Mouse (Mus musculus) bone marrow, adult 2 months (tissue): ENCODE measurements around the gene Astn1. TPM values are rescaled to one million over a fixed set of nuclear protein-coding genes. Genes with fewer than 3 reads are reported as not detected.

Source experiments
- H3K27ac ChIP-seq: fragments of 200-500 bp; 2 replicates; pipeline ENCODE4 v1.5.1; 2012; ENCODE audit warnings: low read depth, mild to moderate bottlenecking, control low read depth, inconsistent platforms, low read length; ENCODE audit not compliant: control insufficient read depth, poor library complexity, insufficient read depth
- H3K4me1 ChIP-seq: fragments of 200-500 bp; 2 replicates; pipeline ENCODE4 v1.6.1; 2011; ENCODE audit warnings: low read length; ENCODE audit not compliant: control insufficient read depth, insufficient read depth
- H3K4me3 ChIP-seq: fragments of 200-500 bp; replicated peaks from 2 replicates; pipeline ENCODE3; 2011; ENCODE audit warnings: mild to moderate bottlenecking, low read depth, low read length, control low read depth; ENCODE audit not compliant: control insufficient read depth
- CTCF ChIP-seq: fragments of 200-500 bp; IDR thresholded peaks from 2 replicates; pipeline ENCODE4 v1.5.1; 2011; ENCODE audit warnings: low read length, control low read depth; ENCODE audit not compliant: control insufficient read depth, insufficient read depth
- POLR2A ChIP-seq: fragments of 200-500 bp; IDR thresholded peaks from 2 replicates; pipeline ENCODE4 v1.6.1; 2011; ENCODE audit warnings: low read depth, mild to moderate bottlenecking, control low read depth, low read length, borderline replicate concordance; ENCODE audit not compliant: control insufficient read depth
- WGBS: fragments of 180-500 bp; shearing (Covaris S2); methylation state at CpG from one replicate; pipeline ENCODE4 v1.1.7; 2018; 5-methylcytosine and 5-hydroxymethylcytosine counted together
- polyA plus RNA-seq: library from polyadenylated mRNA; stranded (reverse); fragments of >200 nt; gene quantifications from 2 replicates; pipeline ENCODE4 v1.2.4, GENCODE M21; 2011; ENCODE audit warnings: low replicate concordance; ENCODE audit not compliant: missing spikeins, insufficient read depth, insufficient read length

The Astn1 gene
- polyA plus RNA-seq, 1 experiment: not detected

DNA sequence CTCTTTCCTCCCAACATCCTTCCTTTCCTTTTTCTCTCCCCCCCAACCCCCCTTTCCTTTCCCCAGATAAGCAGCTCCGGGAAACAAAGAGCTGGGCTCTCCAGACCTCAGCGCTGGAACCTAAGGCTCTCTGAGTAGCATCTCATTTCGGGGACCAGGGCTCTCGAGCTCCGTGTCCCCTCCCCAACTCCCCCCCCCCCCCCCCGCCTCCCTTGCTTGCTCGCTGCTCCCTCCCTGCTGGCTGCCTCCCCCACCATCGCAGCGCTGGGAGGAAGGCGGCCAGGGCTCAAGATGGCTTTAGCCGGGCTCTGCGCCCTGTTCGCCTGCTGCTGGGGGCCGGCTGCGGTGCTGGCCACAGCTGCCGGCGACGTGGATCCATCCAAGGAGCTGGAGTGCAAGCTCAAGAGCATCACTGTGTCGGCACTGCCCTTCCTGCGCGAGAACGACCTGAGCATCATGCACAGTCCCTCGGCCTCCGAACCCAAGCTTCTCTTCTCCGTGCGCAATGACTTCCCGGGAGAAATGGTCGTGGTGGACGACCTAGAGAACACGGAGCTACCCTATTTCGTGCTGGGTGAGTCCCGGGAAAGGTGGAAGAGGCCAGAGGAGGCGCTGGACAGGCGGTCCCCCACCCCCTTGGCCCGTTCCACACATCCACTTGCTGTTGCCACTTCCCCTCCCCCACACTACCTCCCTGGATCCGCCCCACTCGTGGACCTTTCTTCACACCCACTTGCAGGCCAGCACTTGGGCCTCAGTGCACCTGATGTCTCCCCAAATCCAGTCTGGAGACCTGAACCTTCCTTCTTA, 424 bp downstream of the Astn1 start:
- H3K27ac ChIP-seq: no peak overlapping the region
- 5% methylated on average over 35 of the region's 37 CpGs for WGBS
- H3K4me3 ChIP-seq: no peak overlapping the region
- no peaks in the 10 kb centered on the region for H3K4me1 ChIP-seq
- TF ChIP-seq CTCF: no peak
- TF ChIP-seq POLR2A: no peak

DNA sequence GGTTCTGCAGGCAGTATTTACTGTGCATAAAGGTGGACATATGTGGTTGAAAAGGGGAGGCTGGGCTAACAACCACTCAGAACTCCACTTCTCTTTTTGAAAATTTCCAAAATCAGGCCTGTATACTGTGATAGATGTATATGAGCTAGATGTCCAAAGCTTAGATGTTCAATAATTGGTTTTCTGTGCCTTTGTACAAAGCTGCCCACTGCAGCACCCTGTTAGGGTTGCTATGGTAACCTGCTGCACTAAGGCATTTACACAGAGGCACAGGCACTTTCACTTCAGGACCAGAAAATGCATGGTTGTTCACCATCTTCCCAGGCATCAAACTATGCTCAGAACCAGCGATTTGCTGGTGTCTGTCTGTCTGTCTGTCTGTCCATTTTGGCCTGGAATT, 2.4 kb downstream of the Astn1 start:
- H3K27ac ChIP-seq: no peak overlapping the region
- 39% methylated on average over 1 of the region's 1 CpGs for WGBS
- TF ChIP-seq POLR2A (no peak), CTCF (no peak)
- H3K4me3 ChIP-seq: no peak overlapping the region
- no peaks in the 10 kb centered on the region for H3K4me1 ChIP-seq

- H3K4me3 ChIP-seq: no peak overlapping the region
- WGBS: 73% methylated on average over 6 of the region's 6 CpGs
- H3K27ac ChIP-seq: no peak overlapping the region
- H3K4me1 ChIP-seq: no peaks in the 10 kb centered on the region
- no peak for TF ChIP-seq CTCF
- TF ChIP-seq POLR2A: no peak
Observed at GRCm38 (mm10) chr1:158382277-158382676, 20.2 kb downstream of the Astn1 start.

DNA sequence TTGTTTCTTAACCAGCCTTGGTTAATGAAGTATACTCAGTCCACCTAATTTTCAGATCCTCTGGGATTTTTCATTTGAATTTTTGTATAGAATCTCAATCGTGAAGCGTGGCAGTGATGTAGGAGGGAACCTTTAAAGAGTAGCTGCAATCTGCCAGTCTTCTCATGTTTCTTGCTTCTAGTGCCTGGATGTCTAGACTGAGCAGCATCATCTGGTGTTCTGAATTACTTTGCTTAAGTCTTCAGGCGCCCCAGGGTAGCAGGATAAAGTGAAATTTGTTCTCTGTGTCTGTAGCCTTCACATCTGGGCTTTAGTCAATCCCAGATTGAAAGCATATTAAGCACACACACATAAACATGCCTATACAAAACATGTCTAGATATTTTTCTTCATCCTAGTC, 21.1 kb downstream of the Astn1 start:
- no peak overlapping the region for H3K27ac ChIP-seq
- no peaks in the 10 kb centered on the region for H3K4me1 ChIP-seq
- no peak for TF ChIP-seq CTCF
- no peak for TF ChIP-seq POLR2A
- H3K4me3 ChIP-seq: no peak overlapping the region
- WGBS: 66% methylated on average over 3 of the region's 3 CpGs

- 85% methylated on average over 2 of the region's 2 CpGs for WGBS
- Histone ChIP-seq H3K27ac (no peak overlapping the region), H3K4me1 (no peaks in the 10 kb centered on the region), H3K4me3 (no peak overlapping the region)
- TF ChIP-seq CTCF: no peak
- TF ChIP-seq POLR2A: no peak
Observed at GRCm38 (mm10) chr1:158385311-158385710, 23.2 kb downstream of the Astn1 start.

GRCm38 (mm10) chr1:158386781-158387180, 24.7 kb downstream of the Astn1 start:
- TF ChIP-seq CTCF: no peak
- no peak for TF ChIP-seq POLR2A
- Histone ChIP-seq H3K27ac (no peak overlapping the region), H3K4me1 (no peaks in the 10 kb centered on the region), H3K4me3 (no peak overlapping the region)
- 20% methylated on average over 3 of the region's 3 CpGs for WGBS

DNA sequence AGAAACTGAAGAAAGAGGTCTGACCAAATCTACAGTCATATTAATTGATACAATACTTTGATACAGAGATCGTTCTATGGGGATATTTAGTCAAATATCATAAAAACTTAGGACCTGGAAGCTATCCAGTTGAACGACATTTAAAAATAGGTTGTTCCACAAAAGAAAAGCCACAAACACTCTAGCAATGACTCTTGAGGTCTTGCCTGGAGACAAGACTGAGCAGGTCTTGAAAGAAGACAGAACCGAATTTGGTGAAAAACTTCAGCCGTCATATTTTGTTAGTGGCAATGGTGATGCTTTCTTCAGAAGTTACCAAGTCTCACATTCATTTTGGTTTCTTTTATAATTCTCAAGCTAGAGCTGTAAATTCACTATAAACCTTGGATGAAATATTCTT, 26.9 kb downstream of the Astn1 start:
- Histone ChIP-seq H3K27ac (no peak overlapping the region), H3K4me1 (no peaks in the 10 kb centered on the region), H3K4me3 (no peak overlapping the region)
- TF ChIP-seq POLR2A (no peak), CTCF (no peak)
- WGBS: 77% methylated on average over 4 of the region's 4 CpGs

GRCm38 (mm10) chr1:158390693-158391092, 28.6 kb downstream of the Astn1 start:
- TF ChIP-seq POLR2A: no peak
- no peak for TF ChIP-seq CTCF
- WGBS: 74% methylated on average over 4 of the region's 4 CpGs
- no peak overlapping the region for H3K4me3 ChIP-seq
- no peak overlapping the region for H3K27ac ChIP-seq
- no peaks in the 10 kb centered on the region for H3K4me1 ChIP-seq
